In the genomic region with DNA sequence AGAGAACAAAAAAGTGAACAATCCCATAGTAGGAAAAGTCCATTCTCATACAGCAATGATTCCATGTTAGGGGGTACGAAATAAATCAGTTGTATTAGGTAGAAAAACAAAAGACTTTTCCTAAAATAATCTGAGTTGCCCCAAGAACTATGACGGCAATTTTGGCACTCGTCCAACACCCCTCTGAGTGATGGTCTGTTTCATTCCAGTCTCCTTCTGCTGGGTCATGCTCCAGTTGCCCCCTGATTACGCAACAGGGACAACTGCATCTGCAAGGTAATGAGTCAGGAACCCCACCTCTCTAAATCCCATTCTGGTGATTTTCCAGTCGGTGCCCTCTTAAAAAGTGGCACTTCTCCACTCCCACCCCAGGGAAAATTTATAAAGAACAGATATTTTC, we compare ENCODE assay signal across 10 mouse cellular contexts. TPM values are rescaled to one million over a fixed set of nuclear protein-coding genes. Genes with fewer than 3 reads are reported as not detected.
DNase-seq lines count a peak whose midpoint lies in the region; ATAC-seq lines count a peak whose summit lies in the region.
"Had no signal": no experiment of that assay in that cellular context is flagged by ENCODE, and none has a peak within 500 bp of the region (broad histone marks: within the 10 kb centered on the region; RNA-seq: fewer than 3 reads in every experiment).

No protein-coding gene starts in this region.

- no peaks in the 10 kb centered on the region for H3K36me3 ChIP-seq in midbrain, embryonic 14.5 days (ENCODE audit: control insufficient read depth, insufficient read depth, low read length)
- no peaks in the 10 kb centered on the region for H3K36me3 ChIP-seq in midbrain, embryonic 11.5 days (ENCODE audit: control insufficient read depth, insufficient read depth, low read length)
- H3K36me3 ChIP-seq in heart, embryonic 13.5 days, result no peaks in the 10 kb centered on the region
- H3K36me3 ChIP-seq in forebrain, embryonic 10.5 days (replicated peaks), result peaks cover 17% of the 10 kb centered on the region

- no peak overlapping the region for H3K4me2 ChIP-seq in midbrain, embryonic 14.5 days (ENCODE audit: low read length)
- no peak overlapping the region for H3K4me2 ChIP-seq in midbrain, embryonic 11.5 days
- H3K4me2 ChIP-seq in heart, embryonic 13.5 days, result peak overlapping the region; percentile 78

- H3K9me3 ChIP-seq in midbrain, embryonic 14.5 days (ENCODE audit: control insufficient read depth, low read length), result no peaks in the 10 kb centered on the region
- no peaks in the 10 kb centered on the region for H3K9me3 ChIP-seq in midbrain, embryonic 11.5 days (ENCODE audit: control insufficient read depth, low read length)
- peaks cover 3% of the 10 kb centered on the region; the same call in 1 of the 2 replicates for H3K9me3 ChIP-seq in heart, embryonic 13.5 days
- no peaks in the 10 kb centered on the region for H3K9me3 ChIP-seq in forebrain, embryonic 10.5 days

- H3K4me3 ChIP-seq in midbrain, embryonic 14.5 days (replicated peaks; ENCODE audit: low read depth, low read length), result no peak overlapping the region
- no peak overlapping the region for H3K4me3 ChIP-seq in midbrain, embryonic 11.5 days (ENCODE audit: low read depth, low read length)
- peak overlapping the region; percentile 82 for H3K4me3 ChIP-seq in heart, embryonic 13.5 days
- H3K4me3 ChIP-seq in forebrain, embryonic 10.5 days, result no peak overlapping the region

- no peak for ATAC-seq in midbrain, embryonic 14.5 days (ENCODE audit: low FRiP score, low TSS enrichment)
- ATAC-seq in midbrain, embryonic 11.5 days (ENCODE audit: low FRiP score), result no peak
- ATAC-seq in heart, embryonic 13.5 days (ENCODE audit: extremely low read depth, insufficient number of reproducible peaks, low FRiP score, low TSS enrichment), result no peak

- H3K4me1 ChIP-seq in midbrain, embryonic 14.5 days (ENCODE audit: control insufficient read depth, insufficient read depth, low read length), result no peaks in the 10 kb centered on the region
- peaks cover 9% of the 10 kb centered on the region for H3K4me1 ChIP-seq in midbrain, embryonic 11.5 days (ENCODE audit: control insufficient read depth, insufficient read depth, low read length)
- H3K4me1 ChIP-seq in heart, embryonic 13.5 days, result peaks cover 35% of the 10 kb centered on the region
- H3K4me1 ChIP-seq in forebrain, embryonic 10.5 days, result peaks cover 33% of the 10 kb centered on the region

- no peaks in the 10 kb centered on the region for H3K27me3 ChIP-seq in midbrain, embryonic 14.5 days (ENCODE audit: control insufficient read depth, insufficient read depth, low read length)
- H3K27me3 ChIP-seq in midbrain, embryonic 11.5 days (ENCODE audit: control insufficient read depth, insufficient read depth, low read length), result no peaks in the 10 kb centered on the region
- no peaks in the 10 kb centered on the region for H3K27me3 ChIP-seq in heart, embryonic 13.5 days (replicated peaks)
- peaks cover 11% of the 10 kb centered on the region for H3K27me3 ChIP-seq in forebrain, embryonic 10.5 days (ENCODE audit: poor library complexity, severe bottlenecking)

- WGBS in midbrain, embryonic 14.5 days, result 57% methylated on average over 5 of the region's 5 CpGs
- 67% methylated on average over 5 of the region's 5 CpGs for WGBS in midbrain, embryonic 11.5 days
- 25% methylated on average over 5 of the region's 5 CpGs for WGBS in heart, embryonic 13.5 days
- WGBS in forebrain, embryonic 10.5 days, result 84% methylated on average over 5 of the region's 5 CpGs

- peak; percentile 29 for DNase-seq in midbrain, embryonic 14.5 days
- DNase-seq in midbrain, embryonic 11.5 days (ENCODE audit: low spot score, missing footprints), result no peak
- peak; percentile 76 for DNase-seq in adrenal gland, postnatal 14 days
- peak; percentile 53 to 62 for DNase-seq in kidney, postnatal 25 days
- DNase-seq in retina, embryonic 14.5 days (ENCODE audit: low spot score), result peak; percentile 17
- no peak for DNase-seq in frontal cortex, postnatal 14 days (ENCODE audit: low spot score in 2 of 2)
- DNase-seq in forebrain, embryonic 10.5 days (ENCODE audit: extremely low spot score, low spot score), result no peak

- H3K9ac ChIP-seq in midbrain, embryonic 14.5 days (replicated peaks; ENCODE audit: low read length), result no peak overlapping the region
- no peak overlapping the region for H3K9ac ChIP-seq in midbrain, embryonic 11.5 days (ENCODE audit: low read length)
- H3K9ac ChIP-seq in heart, embryonic 13.5 days, result peak overlapping the region; percentile 81

- H3K27ac ChIP-seq in midbrain, embryonic 14.5 days (replicated peaks; ENCODE audit: low read depth, low read length), result no peak overlapping the region
- no peak overlapping the region for H3K27ac ChIP-seq in midbrain, embryonic 11.5 days (ENCODE audit: low read depth, low read length)
- peak overlapping the region; percentile 90 for H3K27ac ChIP-seq in heart, embryonic 13.5 days (replicated peaks)
- H3K27ac ChIP-seq in forebrain, embryonic 10.5 days, result no peak overlapping the region

RNA-seq across cellular contexts. Expression of a gene that starts 0.9 kb away (rescaled TPM):
- polyA plus RNA-seq in midbrain, embryonic 14.5 days (2014; fragmentation: Nextera tagmentation; extraction: Ambion mirVana), result 95.2 and 106 TPM in 2 replicates
- 216 and 221 TPM in 2 replicates for polyA plus RNA-seq in midbrain, embryonic 11.5 days (2014; fragmentation: Nextera tagmentation; extraction: Ambion mirVana)
- total RNA-seq in adrenal gland, postnatal 14 days (2021), result 151 and 180 TPM in 2 replicates
- polyA plus RNA-seq in heart, embryonic 13.5 days (2015; fragmentation: Nextera tagmentation; extraction: Ambion mirVana), result 176 and 192 TPM in 2 replicates
- polyA plus RNA-seq in forebrain, embryonic 10.5 days (2016; fragmentation: Nextera tagmentation; extraction: Ambion mirVana), result 258 and 262 TPM in 2 replicates

RNA-seq across cellular contexts. Expression of a gene that starts 35.7 kb away (rescaled TPM):
- 3.2 and 4.5 TPM in 2 replicates for polyA plus RNA-seq in midbrain, embryonic 14.5 days (2014; fragmentation: Nextera tagmentation; extraction: Ambion mirVana)
- 23.0 and 25.5 TPM in 2 replicates for polyA plus RNA-seq in midbrain, embryonic 11.5 days (2014; fragmentation: Nextera tagmentation; extraction: Ambion mirVana)
- 153 and 188 TPM in 2 replicates for total RNA-seq in adrenal gland, postnatal 14 days (2021)
- 11.0 and 12.0 TPM in 2 replicates for polyA plus RNA-seq in heart, embryonic 13.5 days (2015; fragmentation: Nextera tagmentation; extraction: Ambion mirVana)
- polyA plus RNA-seq in forebrain, embryonic 10.5 days (2016; fragmentation: Nextera tagmentation; extraction: Ambion mirVana), result 12.8 and 14.2 TPM in 2 replicates
- total RNA-seq: common myeloid progenitor, adult 5-6 weeks; neutrophil, adult 5-6 weeks had no signal

Comparison
In these comparisons a context has a peak if more than half of its experiments do, and no peak if none do; other contexts are left out.
1. DNase-seq: peak in midbrain, embryonic 14.5 days (single experiment), adrenal gland, postnatal 14 days (single experiment), kidney, postnatal 25 days (2 of 2) and retina, embryonic 14.5 days (single experiment); none in midbrain, embryonic 11.5 days (single experiment), frontal cortex, postnatal 14 days (0 of 2) and forebrain, embryonic 10.5 days (single experiment).